In genomic region chr4:84672181-84672791, GRCm38 (mm10) we compare ENCODE assay signal across 8 mouse cellular contexts. TPM values are rescaled to one million over a fixed set of nuclear protein-coding genes. Genes with fewer than 3 reads are reported as not detected.
DNase-seq lines count a peak whose midpoint lies in the region; ATAC-seq and TF ChIP-seq lines count a peak whose summit lies in the region.
"Had no signal": no experiment of that assay in that cellular context is flagged by ENCODE, and none has a peak within 500 bp of the region (broad histone marks: within the 10 kb centered on the region; RNA-seq: fewer than 3 reads in every experiment).

No protein-coding gene starts in this region.

- DNase-seq in midbrain, embryonic 10.5 days (ENCODE audit: low spot score): peak; percentile 32
- no peak for DNase-seq in midbrain, postnatal 0 days (ENCODE audit: low spot score)
- DNase-seq in right cerebral cortex, postnatal 10 days (ENCODE audit: low spot score in 2 of 2): no peak
- DNase-seq in left cerebral cortex, postnatal 14 days (ENCODE audit: low spot score in 2 of 2): no peak
- DNase-seq: liver, embryonic 13.5 days had no signal

- no peaks in the 10 kb centered on the region for H3K9me3 ChIP-seq in midbrain, embryonic 10.5 days (replicated peaks)
- H3K9me3 ChIP-seq in midbrain, postnatal 0 days (ENCODE audit: low read length): no peaks in the 10 kb centered on the region
- no peaks in the 10 kb centered on the region for H3K9me3 ChIP-seq in hindbrain, embryonic 12.5 days (replicated peaks)
- no peaks in the 10 kb centered on the region for H3K9me3 ChIP-seq in limb, embryonic 15.5 days
- H3K9me3 ChIP-seq in stomach, embryonic 16.5 days (replicated peaks; ENCODE audit: control insufficient read depth, low read length): no peaks in the 10 kb centered on the region
- H3K9me3 ChIP-seq: liver, embryonic 13.5 days had no signal

- no peak overlapping the region for H3K9ac ChIP-seq in midbrain, postnatal 0 days (replicated peaks; ENCODE audit: low read length, poor library complexity, severe bottlenecking)
- H3K9ac ChIP-seq in hindbrain, embryonic 12.5 days: no peak overlapping the region
- no peak overlapping the region for H3K9ac ChIP-seq in limb, embryonic 15.5 days
- peak overlapping the region; percentile 36 for H3K9ac ChIP-seq in stomach, embryonic 16.5 days (ENCODE audit: low read length)
- H3K9ac ChIP-seq: liver, embryonic 13.5 days had no signal

- no peak overlapping the region for H3K4me3 ChIP-seq in midbrain, embryonic 10.5 days
- H3K4me3 ChIP-seq in midbrain, postnatal 0 days (ENCODE audit: low read depth, low read length): no peak overlapping the region
- no peak overlapping the region; the same call in 1 of the 2 replicates for H3K4me3 ChIP-seq in hindbrain, embryonic 12.5 days
- H3K4me3 ChIP-seq in limb, embryonic 15.5 days: peak overlapping the region; percentile 11; the same call in 1 of the 2 replicates
- H3K4me3 ChIP-seq in stomach, embryonic 16.5 days (replicated peaks; ENCODE audit: low read length): peak overlapping the region; percentile 74
- H3K4me3 ChIP-seq: liver, embryonic 13.5 days had no signal

- no peak overlapping the region for H3K4me2 ChIP-seq in midbrain, postnatal 0 days (ENCODE audit: low read depth, low read length, poor library complexity, severe bottlenecking)
- H3K4me2 ChIP-seq in hindbrain, embryonic 12.5 days (replicated peaks): peak overlapping the region; percentile 24
- H3K4me2 ChIP-seq in limb, embryonic 15.5 days: peak overlapping the region; percentile 83
- H3K4me2 ChIP-seq in stomach, embryonic 16.5 days (ENCODE audit: low read depth, low read length): peak overlapping the region; percentile 82
- H3K4me2 ChIP-seq: liver, embryonic 13.5 days had no signal

- intact Hi-C loops in left cerebral cortex, postnatal 14 days (cut with DNase I): loop anchor here (10.0 kb wide), 1 partner anchor 127 kb away; no protein-coding TSS in a partner anchor

- no peak overlapping the region for H3K27ac ChIP-seq in midbrain, embryonic 10.5 days (replicated peaks)
- H3K27ac ChIP-seq in midbrain, postnatal 0 days (ENCODE audit: low read depth, low read length): no peak overlapping the region
- H3K27ac ChIP-seq in hindbrain, embryonic 12.5 days: no peak overlapping the region; the same call in 1 of the 2 replicates
- no peak overlapping the region for H3K27ac ChIP-seq in limb, embryonic 15.5 days
- H3K27ac ChIP-seq in stomach, embryonic 16.5 days (ENCODE audit: low read length): peak overlapping the region; percentile 36; the same call in 1 of the 2 replicates
- H3K27ac ChIP-seq: liver, embryonic 13.5 days had no signal

- 32% methylated on average over 14 of the region's 14 CpGs for WGBS in midbrain, embryonic 10.5 days
- 13% methylated on average over 14 of the region's 14 CpGs for WGBS in midbrain, postnatal 0 days
- WGBS in hindbrain, embryonic 12.5 days: 16% methylated on average over 14 of the region's 14 CpGs
- 17% methylated on average over 14 of the region's 14 CpGs for WGBS in limb, embryonic 15.5 days
- 17% methylated on average over 14 of the region's 14 CpGs for WGBS in stomach, embryonic 16.5 days

- no peak for TF ChIP-seq CTCF in midbrain, postnatal 0 days (IDR thresholded peaks at IDR 0.05)

- no peaks in the 10 kb centered on the region for H3K36me3 ChIP-seq in midbrain, embryonic 10.5 days
- H3K36me3 ChIP-seq in midbrain, postnatal 0 days (ENCODE audit: insufficient read depth, low read length): no peaks in the 10 kb centered on the region
- H3K36me3 ChIP-seq in hindbrain, embryonic 12.5 days: no peaks in the 10 kb centered on the region
- no peaks in the 10 kb centered on the region for H3K36me3 ChIP-seq in limb, embryonic 15.5 days
- no peaks in the 10 kb centered on the region for H3K36me3 ChIP-seq in stomach, embryonic 16.5 days (ENCODE audit: control insufficient read depth, insufficient read depth, low read length)
- H3K36me3 ChIP-seq: liver, embryonic 13.5 days had no signal

- peaks cover 47% of the 10 kb centered on the region for H3K4me1 ChIP-seq in midbrain, embryonic 10.5 days
- H3K4me1 ChIP-seq in midbrain, postnatal 0 days (ENCODE audit: insufficient read depth, low read length): peaks cover 5% of the 10 kb centered on the region; the same call in 1 of the 2 replicates
- peaks cover 28% of the 10 kb centered on the region for H3K4me1 ChIP-seq in hindbrain, embryonic 12.5 days
- peaks cover 16% of the 10 kb centered on the region; the same call in 1 of the 2 replicates for H3K4me1 ChIP-seq in limb, embryonic 15.5 days
- H3K4me1 ChIP-seq in stomach, embryonic 16.5 days (ENCODE audit: control insufficient read depth, insufficient read depth, low read length): no peaks in the 10 kb centered on the region
- H3K4me1 ChIP-seq: liver, embryonic 13.5 days had no signal

- ATAC-seq in midbrain, postnatal 0 days (ENCODE audit: low FRiP score): no peak
- no peak for ATAC-seq in hindbrain, embryonic 12.5 days (ENCODE audit: low FRiP score)
- ATAC-seq in limb, embryonic 15.5 days (ENCODE audit: insufficient number of reproducible peaks, low FRiP score, low TSS enrichment, low read depth): no peak
- ATAC-seq in stomach, embryonic 16.5 days (ENCODE audit: insufficient read depth, low FRiP score): no peak

- peaks cover 90% of the 10 kb centered on the region for H3K27me3 ChIP-seq in midbrain, embryonic 10.5 days (ENCODE audit: low read depth, poor library complexity, severe bottlenecking)
- H3K27me3 ChIP-seq in midbrain, postnatal 0 days (ENCODE audit: insufficient read depth, low read length): peaks cover 36% of the 10 kb centered on the region
- peaks cover 67% of the 10 kb centered on the region for H3K27me3 ChIP-seq in hindbrain, embryonic 12.5 days
- H3K27me3 ChIP-seq in limb, embryonic 15.5 days: no peaks in the 10 kb centered on the region
- no peaks in the 10 kb centered on the region; the same call in 1 of the 2 replicates for H3K27me3 ChIP-seq in stomach, embryonic 16.5 days (ENCODE audit: control insufficient read depth, insufficient read depth, low read length)

RNA-seq across cellular contexts. Expression of gene Bnc2, which starts 2.8 kb away (rescaled TPM):
- 4.3 and 7.0 TPM in 2 replicates for polyA plus RNA-seq in midbrain, embryonic 10.5 days (2016; fragmentation: Nextera tagmentation; extraction: Ambion mirVana)
- 27.5 and 28.8 TPM in 2 replicates for total RNA-seq in midbrain, postnatal 0 days (2014; rRNA removed)
- polyA plus RNA-seq in midbrain, postnatal 0 days (2015; fragmentation: Nextera tagmentation; extraction: Ambion mirVana): 14.1 and 18.8 TPM in 2 replicates
- 19.2 and 27.1 TPM in 2 replicates for polyA plus RNA-seq in hindbrain, embryonic 12.5 days (2016; fragmentation: Nextera tagmentation; extraction: Ambion mirVana)
- 23.6 and 24.1 TPM in 2 replicates for polyA plus RNA-seq in limb, embryonic 15.5 days (2015; fragmentation: Nextera tagmentation; extraction: Ambion mirVana)
- 17.2 and 18.5 TPM in 2 replicates for polyA plus RNA-seq in stomach, embryonic 16.5 days (2015; fragmentation: Nextera tagmentation; extraction: Ambion mirVana)
- total RNA-seq in left cerebral cortex, postnatal 14 days (2021): 1 to 10 TPM; 2.4 to 3.0 TPM

Comparison
In these comparisons a context has a peak if more than half of its experiments do, and no peak if none do; other contexts are left out.
1. H3K4me3 ChIP-seq: peak in limb, embryonic 15.5 days (single experiment) and stomach, embryonic 16.5 days (single experiment); none in midbrain, embryonic 10.5 days (single experiment), midbrain, postnatal 0 days (single experiment) and hindbrain, embryonic 12.5 days (single experiment).